Mouse (Mus musculus): ENCODE results near the gene Cst8. TPM values are rescaled to one million over a fixed set of nuclear protein-coding genes. Genes with fewer than 3 reads are reported as not detected.

The Cst8 gene
- polyA plus RNA-seq, 2 experiments, result 0.10 to 0.27 TPM

DNA sequence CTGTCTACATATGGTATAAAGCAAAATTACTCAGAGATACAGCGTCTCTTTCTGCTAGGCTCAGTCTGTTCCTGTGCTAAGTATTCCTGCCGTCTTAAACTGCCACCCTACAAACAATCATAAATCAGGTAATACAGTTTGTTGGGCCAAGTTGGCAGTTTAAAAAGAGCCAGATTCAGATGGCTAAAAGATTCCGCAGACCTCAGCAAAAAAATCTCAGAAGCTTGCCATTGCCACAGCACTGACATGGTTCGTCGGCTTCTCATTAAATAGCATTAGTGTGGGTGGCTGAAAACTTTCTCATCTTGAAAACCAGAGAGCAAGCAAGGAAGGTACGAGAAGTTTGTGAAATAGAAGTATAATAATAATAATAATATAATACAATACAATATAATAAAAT, 8.1 kb downstream of the Cst8 start:
- Histone ChIP-seq H3K27me3 (ENCODE audit: control insufficient read depth, insufficient read depth, low read length) (no peaks in the 10 kb centered on the region), H3K36me3 (replicated peaks; ENCODE audit: control insufficient read depth, insufficient read depth, low read depth) (no peaks in the 10 kb centered on the region), H3K4me3 (ENCODE audit: insufficient read depth in 1 of 2, low read depth in 2 of 2, low read length in 2 of 2) (no peak overlapping the region), H3K27ac (no peak overlapping the region), H3K4me2 (ENCODE audit: low read depth) (no peak overlapping the region), H3K9me3 (ENCODE audit: control insufficient read depth, low read length) (no peaks in the 10 kb centered on the region), H3K9ac (replicated peaks) (no peak overlapping the region), H3K4me1 (replicated peaks; ENCODE audit: control insufficient read depth in 2 of 2, insufficient read depth in 2 of 2, low read length in 1 of 2) (no peaks in the 10 kb centered on the region)
- ATAC-seq (ENCODE audit: insufficient read depth) (no peak), DNase-seq (ENCODE audit: low read depth in 3 of 3, low spot score in 3 of 3) (no peak)
- TF ChIP-seq CTCF (IDR thresholded peaks at IDR 0.05; ENCODE audit: low read depth) (no peak), EP300 (IDR thresholded peaks at IDR 0.05; ENCODE audit: low read depth) (no peak)
- 66% methylated on average over 6 of the region's 6 CpGs for WGBS (ENCODE audit: insufficient replicate concordance)

DNA sequence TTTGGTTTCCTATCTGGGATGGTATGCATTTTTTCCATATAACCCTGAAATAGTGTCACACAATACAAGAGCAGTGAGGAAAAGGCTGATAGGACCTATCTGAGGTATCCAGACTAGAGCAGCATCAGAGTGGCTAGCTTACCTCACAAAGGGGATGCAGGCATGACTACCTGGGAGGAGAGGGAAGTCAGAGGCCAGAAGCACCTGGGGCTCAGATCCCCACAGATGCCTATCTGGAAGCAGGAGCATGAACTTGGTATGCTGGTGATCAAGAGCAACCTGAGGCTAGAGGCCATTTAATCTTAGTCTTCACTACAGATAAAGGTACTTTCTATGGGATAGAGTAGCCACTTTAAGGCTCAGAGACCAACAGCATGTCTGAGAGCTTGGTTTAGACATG, 21.3 kb downstream of the Cst8 start, which contains the start of gene Cst13:
Gene Cst13, plus strand, starts transcription at position 173 of the 400 bp plus-strand sequence.
- Histone ChIP-seq H3K9ac (replicated peaks) (no peak within 1 kb of the TSS), H3K27ac (no peak within 1 kb of the TSS), H3K27me3 (ENCODE audit: control insufficient read depth, insufficient read depth, low read length) (no peaks in the 10 kb centered on the region), H3K36me3 (replicated peaks; ENCODE audit: control insufficient read depth, insufficient read depth, low read depth) (no peaks in the 10 kb centered on the region), H3K4me1 (replicated peaks; ENCODE audit: control insufficient read depth in 2 of 2, insufficient read depth in 2 of 2, low read length in 1 of 2) (no peaks in the 10 kb centered on the region), H3K9me3 (ENCODE audit: control insufficient read depth, low read length) (no peaks in the 10 kb centered on the region), H3K4me3 (ENCODE audit: insufficient read depth in 1 of 2, low read depth in 2 of 2, low read length in 2 of 2) (no peak within 1 kb of the TSS), H3K4me2 (ENCODE audit: low read depth) (no peak within 1 kb of the TSS)
- no peak for TF ChIP-seq CTCF (IDR thresholded peaks at IDR 0.05; ENCODE audit: low read depth)
- TF ChIP-seq EP300 (IDR thresholded peaks at IDR 0.05; ENCODE audit: low read depth), result no peak
- no peak for DNase-seq (ENCODE audit: low read depth in 3 of 3, low spot score in 3 of 3)
- no peak for ATAC-seq (ENCODE audit: insufficient read depth)

DNA sequence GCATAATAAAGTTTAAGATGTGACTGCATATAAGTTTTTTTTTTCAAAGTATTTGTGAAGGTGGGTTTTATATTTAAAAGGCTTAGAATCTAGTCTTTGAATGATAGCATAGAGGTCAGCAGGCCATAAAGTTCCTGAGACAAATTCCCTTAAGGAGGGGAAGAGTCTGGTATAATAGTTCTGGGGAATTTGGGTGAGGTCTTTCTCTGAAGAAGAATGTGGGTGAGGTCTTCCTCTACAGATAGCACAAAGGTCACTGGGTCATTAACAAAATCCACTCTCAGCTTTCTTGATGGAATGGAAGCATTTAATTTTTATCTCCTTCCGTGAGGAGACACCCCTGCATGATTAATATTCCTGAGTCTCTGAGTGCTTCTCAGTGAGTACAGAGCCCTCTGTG, 27.4 kb downstream of the Cst8 start:
- H3K27ac ChIP-seq, result no peak overlapping the region
- ATAC-seq (ENCODE audit: insufficient read depth), result no peak
- no peak overlapping the region for H3K4me3 ChIP-seq (ENCODE audit: insufficient read depth in 1 of 2, low read depth in 2 of 2, low read length in 2 of 2)
- H3K27me3 ChIP-seq (ENCODE audit: control insufficient read depth, insufficient read depth, low read length), result no peaks in the 10 kb centered on the region
- H3K36me3 ChIP-seq (replicated peaks; ENCODE audit: control insufficient read depth, insufficient read depth, low read depth), result no peaks in the 10 kb centered on the region
- DNase-seq (ENCODE audit: low read depth in 3 of 3, low spot score in 3 of 3), result no peak
- WGBS (ENCODE audit: insufficient replicate concordance), result 52% methylated on average over 1 of the region's 1 CpGs
- no peak overlapping the region for H3K4me2 ChIP-seq (ENCODE audit: low read depth)
- H3K9me3 ChIP-seq (ENCODE audit: control insufficient read depth, low read length), result no peaks in the 10 kb centered on the region
- TF ChIP-seq EP300 (IDR thresholded peaks at IDR 0.05; ENCODE audit: low read depth) (no peak), CTCF (IDR thresholded peaks at IDR 0.05; ENCODE audit: low read depth) (no peak)
- no peaks in the 10 kb centered on the region for H3K4me1 ChIP-seq (replicated peaks; ENCODE audit: control insufficient read depth in 2 of 2, insufficient read depth in 2 of 2, low read length in 1 of 2)
- H3K9ac ChIP-seq (replicated peaks), result no peak overlapping the region

DNA sequence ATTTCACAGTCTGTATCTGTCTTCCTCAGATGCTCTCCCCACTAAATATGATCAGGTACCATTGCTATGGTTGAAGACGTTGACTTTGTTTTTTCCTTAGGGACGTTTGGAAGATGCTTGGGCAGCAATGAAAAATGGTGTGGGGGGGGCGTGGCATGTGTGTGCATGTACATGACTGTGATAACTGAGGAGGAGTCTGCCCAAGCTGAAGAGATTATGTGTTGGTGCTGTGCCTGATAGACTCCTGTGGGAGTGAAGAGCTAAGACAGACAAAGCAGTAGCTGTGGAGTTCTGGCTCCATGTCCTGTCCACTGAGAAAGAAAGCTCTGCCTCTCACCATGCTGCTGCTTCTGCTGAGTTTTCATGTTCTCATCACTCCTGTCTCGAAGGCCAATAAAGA, 36.3 kb downstream of the Cst8 start, which contains the start of gene Cst9:
Gene Cst9, plus strand, starts transcription at position 236 of the 400 bp plus-strand sequence.
- Histone ChIP-seq H3K4me1 (replicated peaks; ENCODE audit: control insufficient read depth in 2 of 2, insufficient read depth in 2 of 2, low read length in 1 of 2) (no peaks in the 10 kb centered on the region), H3K27me3 (ENCODE audit: control insufficient read depth, insufficient read depth, low read length) (no peaks in the 10 kb centered on the region), H3K27ac (no peak within 1 kb of the TSS), H3K4me2 (ENCODE audit: low read depth) (no peak within 1 kb of the TSS), H3K4me3 (ENCODE audit: insufficient read depth in 1 of 2, low read depth in 2 of 2, low read length in 2 of 2) (no peak within 1 kb of the TSS), H3K9me3 (ENCODE audit: control insufficient read depth, low read length) (no peaks in the 10 kb centered on the region), H3K9ac (replicated peaks) (no peak within 1 kb of the TSS), H3K36me3 (replicated peaks; ENCODE audit: control insufficient read depth, insufficient read depth, low read depth) (no peaks in the 10 kb centered on the region)
- ATAC-seq (ENCODE audit: insufficient read depth), result no peak
- no peak for DNase-seq (ENCODE audit: low read depth in 3 of 3, low spot score in 3 of 3)
- 34% methylated on average over 4 of the region's 4 CpGs for WGBS (ENCODE audit: insufficient replicate concordance)
- TF ChIP-seq CTCF (IDR thresholded peaks at IDR 0.05; ENCODE audit: low read depth), result no peak
- no peak for TF ChIP-seq EP300 (IDR thresholded peaks at IDR 0.05; ENCODE audit: low read depth)

DNA sequence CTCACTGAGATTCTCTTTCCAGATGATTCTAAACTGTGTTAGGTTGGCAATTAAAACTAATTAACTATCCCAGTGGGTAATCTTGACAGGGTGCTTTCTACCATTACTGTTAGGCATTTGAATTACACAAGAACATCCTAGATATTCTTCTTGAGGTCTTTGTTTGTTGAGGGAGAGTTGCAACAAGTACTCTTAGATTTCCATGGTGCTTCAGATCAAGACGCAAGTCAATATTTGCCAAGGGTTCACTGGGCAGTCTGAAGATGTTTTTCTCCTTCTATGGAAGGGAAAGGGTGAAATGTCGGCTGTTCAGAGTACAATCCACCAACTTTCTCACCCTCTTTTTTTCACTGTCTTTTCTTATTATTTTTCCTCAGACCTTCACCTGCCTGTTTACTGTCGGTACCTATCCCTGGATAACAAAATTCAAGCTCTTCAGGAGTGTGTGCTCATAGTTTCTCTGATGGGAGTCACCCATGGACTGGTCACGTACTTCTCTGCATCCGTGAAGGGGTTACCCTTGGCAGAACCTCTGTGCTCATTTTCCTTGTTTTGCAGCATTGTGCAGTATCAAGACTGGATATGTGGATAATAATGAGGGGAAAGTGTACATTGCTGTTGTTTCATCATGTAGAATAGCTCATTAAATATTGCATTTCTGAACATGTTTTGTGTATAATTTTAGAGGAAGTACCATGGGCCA, 39.6 kb downstream of the Cst8 start:
- Histone ChIP-seq H3K27me3 (ENCODE audit: control insufficient read depth, insufficient read depth, low read length) (no peaks in the 10 kb centered on the region), H3K4me2 (ENCODE audit: low read depth) (no peak overlapping the region), H3K36me3 (replicated peaks; ENCODE audit: control insufficient read depth, insufficient read depth, low read depth) (no peaks in the 10 kb centered on the region), H3K9me3 (ENCODE audit: control insufficient read depth, low read length) (no peaks in the 10 kb centered on the region), H3K27ac (no peak overlapping the region), H3K4me3 (ENCODE audit: insufficient read depth in 1 of 2, low read depth in 2 of 2, low read length in 2 of 2) (no peak overlapping the region), H3K9ac (replicated peaks) (no peak overlapping the region), H3K4me1 (replicated peaks; ENCODE audit: control insufficient read depth in 2 of 2, insufficient read depth in 2 of 2, low read length in 1 of 2) (no peaks in the 10 kb centered on the region)
- ATAC-seq (ENCODE audit: insufficient read depth), result no peak
- WGBS (ENCODE audit: insufficient replicate concordance), result 59% methylated on average over 5 of the region's 5 CpGs
- TF ChIP-seq CTCF (IDR thresholded peaks at IDR 0.05; ENCODE audit: low read depth) (no peak), EP300 (IDR thresholded peaks at IDR 0.05; ENCODE audit: low read depth) (no peak)
- DNase-seq (ENCODE audit: low read depth in 3 of 3, low spot score in 3 of 3), result no peak
